Mouse (Mus musculus): ENCODE measurements around the gene Azgp1.
"Not testable (repeated sequence)": the region's sequence is repeated elsewhere in the genome, so short reads cannot be mapped to it uniquely, and the experiment has no call there.

Gene Azgp1

DNA sequence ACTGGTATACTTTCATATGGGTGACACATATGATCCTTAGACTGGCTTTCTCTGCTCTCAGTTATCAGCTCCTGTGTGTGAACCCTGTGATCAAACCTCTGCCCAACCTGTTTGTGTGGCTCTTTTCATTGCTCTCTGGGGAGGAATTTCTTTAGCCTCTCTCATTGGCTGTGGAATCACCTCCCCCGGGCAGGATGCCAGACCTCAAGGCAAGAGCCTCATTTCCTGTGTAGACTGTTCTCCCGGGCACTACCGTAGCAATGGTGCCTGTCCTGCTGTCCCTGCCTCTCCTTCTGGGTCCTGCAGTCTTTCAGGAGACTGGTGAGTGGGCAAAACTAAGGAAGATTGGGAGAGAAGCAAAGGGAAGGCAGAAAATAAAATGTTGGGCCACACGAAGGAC is at the start of gene Azgp1:
Azgp1 (plus strand) TSS at position 221 of the 400 bp plus-strand sequence.
- DNase-seq (ENCODE audit: low read depth, low spot score): no peak

DNA sequence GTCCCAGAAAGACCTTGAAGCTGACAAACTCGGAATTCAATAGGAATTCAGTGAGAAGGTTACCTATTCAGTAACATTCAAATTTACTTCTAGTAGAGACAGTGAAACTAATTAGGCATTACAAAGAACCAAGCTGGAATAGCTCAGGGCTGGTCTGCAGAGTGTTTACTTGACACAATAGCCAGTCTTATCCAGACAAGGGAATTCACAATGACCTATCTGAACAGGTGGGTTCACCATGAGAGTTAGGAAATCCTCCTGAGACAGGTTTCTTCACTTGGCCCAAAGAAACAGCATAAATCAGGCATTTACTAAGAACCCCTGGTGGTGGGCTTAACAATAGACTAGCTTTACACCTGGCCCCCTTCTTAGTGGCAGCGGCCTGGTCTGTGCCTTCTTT is 47.4 kb upstream of the Azgp1 start:
- DNase-seq (ENCODE audit: low read depth, low spot score): peak; percentile 98

DNA sequence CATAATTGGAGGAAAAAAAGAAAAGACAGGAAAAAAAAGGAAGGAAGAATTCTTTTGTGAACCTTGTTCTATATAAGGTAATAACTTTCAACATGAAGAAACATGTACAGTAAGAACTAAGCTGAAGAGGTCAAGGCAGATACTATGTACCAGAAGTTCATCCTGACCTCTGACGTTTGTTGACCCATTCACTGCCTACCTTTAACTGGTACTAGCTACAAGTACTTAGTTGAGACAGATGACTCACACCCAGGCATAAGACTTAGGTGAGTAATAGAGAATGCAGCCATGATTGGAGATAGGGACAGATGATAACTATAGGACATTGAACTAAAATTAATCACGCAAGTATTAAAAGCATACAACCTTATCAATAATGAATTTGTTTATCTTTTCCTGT is 44.8 kb upstream of the Azgp1 start:
- no peak for DNase-seq (ENCODE audit: low read depth, low spot score)

DNA sequence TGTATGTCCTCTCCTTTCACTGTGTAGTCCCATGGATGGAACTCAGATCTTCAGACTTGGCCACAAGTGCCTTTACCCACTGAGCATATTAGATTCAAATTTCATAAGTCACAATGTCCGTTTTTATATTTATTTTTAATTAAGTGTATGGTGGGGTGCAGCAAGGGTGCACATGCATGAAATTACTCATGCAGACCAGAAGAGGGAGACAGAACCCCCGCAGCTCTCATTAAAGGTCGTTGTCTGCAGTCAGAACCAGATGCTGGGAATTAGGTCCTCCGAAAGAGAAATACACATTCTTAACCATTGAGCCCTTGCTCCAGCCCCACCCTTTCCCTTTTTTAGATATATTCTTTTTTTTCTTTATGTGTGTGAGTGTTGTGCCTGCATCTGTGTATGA is 44.1 kb upstream of the Azgp1 start:
- peak; percentile 74 for DNase-seq (ENCODE audit: low read depth, low spot score)

DNA sequence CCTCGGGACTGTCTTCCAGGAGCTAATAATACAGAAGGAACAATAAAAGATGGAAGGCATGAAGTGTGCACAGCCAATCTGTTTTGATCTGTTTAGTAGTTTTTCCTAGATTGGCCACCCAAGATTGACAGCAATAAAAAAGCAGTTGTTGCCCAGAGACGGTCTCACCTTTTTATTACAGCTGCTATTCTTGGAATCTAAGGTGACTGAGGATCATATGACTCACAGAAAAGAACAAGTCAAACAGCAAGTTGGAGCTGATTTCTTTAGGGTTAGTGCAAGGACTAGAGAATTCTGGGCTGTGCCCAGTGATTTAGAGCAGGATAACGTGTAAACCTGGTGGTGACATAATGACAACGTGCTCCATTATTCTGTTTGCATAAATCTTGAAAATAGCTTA is 40.4 kb upstream of the Azgp1 start:
- no peak for DNase-seq (ENCODE audit: low read depth, low spot score)

DNA sequence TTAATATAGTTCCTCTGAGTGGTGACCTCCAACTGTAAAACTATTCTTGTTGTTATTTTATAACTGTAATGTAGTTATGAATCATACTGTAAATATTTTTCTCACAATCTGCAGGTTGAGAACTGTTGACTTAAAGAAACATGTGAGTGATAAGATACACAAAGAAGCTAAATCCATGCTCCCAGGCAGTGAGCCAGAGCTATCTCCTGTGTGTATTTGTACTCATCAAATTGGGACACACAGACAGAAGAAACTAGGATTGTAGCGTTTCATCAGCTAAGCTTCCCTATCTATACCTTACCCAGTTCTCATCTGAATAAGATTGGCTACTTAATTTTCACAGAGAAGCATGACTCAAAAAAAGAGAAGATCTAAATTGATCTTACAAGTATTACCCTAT is 38.2 kb upstream of the Azgp1 start:
- no peak for DNase-seq (ENCODE audit: low read depth, low spot score)

DNA sequence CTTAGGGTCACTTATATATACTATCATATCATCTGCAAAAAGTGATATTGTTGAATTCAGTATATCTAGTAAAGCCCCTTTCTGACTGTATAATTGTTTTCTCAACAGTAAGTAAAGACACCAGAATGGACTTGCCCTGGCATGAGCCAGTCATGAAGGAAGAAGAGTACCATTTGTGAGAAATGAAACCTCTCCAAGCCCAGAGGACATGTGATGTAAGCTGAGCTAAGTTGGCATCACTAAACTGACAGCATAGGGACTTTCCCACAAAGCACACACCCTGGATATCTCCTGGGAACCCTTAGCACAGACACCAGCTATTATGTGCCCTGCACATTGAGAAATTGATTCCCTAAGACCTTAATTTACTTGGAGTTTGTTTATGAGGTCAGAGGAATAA is 34.0 kb upstream of the Azgp1 start:
- DNase-seq (ENCODE audit: low read depth, low spot score): no peak

DNA sequence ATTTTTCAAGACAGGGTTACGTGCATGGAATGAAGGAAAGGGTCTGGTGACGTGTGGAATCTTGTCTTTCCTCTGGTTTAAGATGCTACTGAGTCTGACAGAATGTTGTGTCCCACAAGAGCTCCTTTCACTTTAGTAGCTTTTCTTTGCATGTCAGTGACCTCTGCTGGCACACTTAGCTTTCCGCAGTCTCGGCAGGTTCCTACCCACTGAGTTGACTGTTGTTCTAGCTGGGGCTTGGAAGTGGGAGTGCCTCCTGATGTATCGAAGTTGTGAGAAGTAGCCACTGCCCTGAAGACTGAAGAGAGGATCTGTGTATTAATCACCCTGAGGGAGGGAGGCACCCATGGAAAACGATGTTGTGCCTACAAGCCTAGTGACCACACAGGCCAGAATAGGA is 30.1 kb upstream of the Azgp1 start:
- DNase-seq (ENCODE audit: low read depth, low spot score): peak; percentile 54

DNA sequence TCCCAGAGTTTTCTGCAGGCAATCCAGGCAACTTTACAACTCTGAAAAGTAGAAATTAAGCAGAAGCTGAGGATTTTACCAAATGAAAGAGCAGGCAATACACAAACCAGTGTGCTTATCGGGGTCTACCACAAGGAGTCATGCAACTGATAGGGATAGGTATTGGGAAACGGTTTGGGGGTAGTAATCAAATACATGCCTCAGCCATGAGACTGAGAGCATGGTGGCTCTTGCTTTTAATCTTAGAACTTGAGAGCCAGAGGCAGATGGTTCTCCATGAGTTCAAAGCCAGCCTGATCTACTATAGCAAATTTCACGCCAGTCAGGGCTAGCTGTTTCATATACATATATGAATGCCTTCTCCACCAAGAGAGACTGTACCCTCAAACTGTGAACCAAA is 24.9 kb upstream of the Azgp1 start:
- DNase-seq (ENCODE audit: low read depth, low spot score): no peak

DNA sequence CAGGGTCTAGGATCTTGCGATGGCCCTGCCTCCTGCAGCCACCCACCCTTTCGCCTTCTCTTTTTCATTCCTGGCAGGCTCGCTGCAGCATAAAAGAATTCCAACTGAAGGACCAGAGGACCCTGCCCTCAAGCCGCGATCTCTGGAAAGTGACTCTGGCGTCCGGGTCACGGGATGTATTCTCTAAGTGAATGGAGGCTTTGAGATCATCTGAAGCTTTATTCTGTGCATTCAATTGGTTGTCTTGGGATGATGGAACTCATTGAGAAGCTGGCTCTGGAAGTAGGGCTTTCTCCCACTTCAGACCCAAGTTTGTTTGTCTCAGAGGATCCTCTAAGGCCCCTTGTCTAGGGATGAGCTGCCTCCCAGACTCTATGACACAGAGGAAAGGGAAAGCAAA is 18.4 kb upstream of the Azgp1 start, which contains the start of gene Gjc3:
Gjc3 (minus strand) TSS at position 154 of the 400 bp plus-strand sequence.
- no peak for DNase-seq (ENCODE audit: low read depth, low spot score)

DNA sequence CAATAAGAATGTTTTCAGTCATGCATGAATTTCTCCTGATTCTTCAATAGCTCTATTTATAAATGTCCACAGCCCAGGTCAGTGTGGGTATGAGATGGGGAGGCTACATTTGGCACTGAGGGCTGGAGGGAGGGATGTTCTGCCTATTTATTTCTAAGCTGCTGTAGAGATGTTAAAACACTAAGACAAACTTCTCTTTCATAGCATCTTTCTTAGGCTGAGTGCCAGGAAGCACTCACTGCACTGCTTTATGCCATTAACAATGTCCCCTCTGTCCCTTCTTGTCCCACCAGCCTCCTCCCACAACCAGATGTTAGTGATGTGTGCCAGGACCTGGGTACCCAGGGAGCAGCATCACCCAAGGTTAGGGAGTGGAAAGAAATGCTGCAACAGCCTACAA is 14.8 kb upstream of the Azgp1 start:
- no peak for DNase-seq (ENCODE audit: low read depth, low spot score)

DNA sequence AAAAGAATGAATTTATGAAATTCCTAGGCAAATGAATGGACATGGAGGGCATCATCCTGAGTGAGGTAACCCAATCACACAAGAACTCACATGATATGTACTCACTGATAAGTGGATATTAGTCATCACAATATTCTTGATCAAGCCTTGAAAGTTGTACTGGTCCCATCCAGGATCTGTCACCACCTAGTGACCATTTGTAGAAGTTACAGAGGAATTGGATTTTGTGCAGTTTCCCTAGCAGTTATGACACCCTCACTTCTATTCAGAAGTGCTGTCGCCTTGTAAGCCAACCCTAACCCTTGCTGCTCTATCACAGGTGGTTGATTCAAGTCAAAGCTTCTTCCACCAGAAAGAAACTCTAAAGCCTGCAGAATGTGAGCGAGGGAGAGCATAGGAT is 8.2 kb upstream of the Azgp1 start:
- DNase-seq (ENCODE audit: low read depth, low spot score): peak; percentile 31

DNA sequence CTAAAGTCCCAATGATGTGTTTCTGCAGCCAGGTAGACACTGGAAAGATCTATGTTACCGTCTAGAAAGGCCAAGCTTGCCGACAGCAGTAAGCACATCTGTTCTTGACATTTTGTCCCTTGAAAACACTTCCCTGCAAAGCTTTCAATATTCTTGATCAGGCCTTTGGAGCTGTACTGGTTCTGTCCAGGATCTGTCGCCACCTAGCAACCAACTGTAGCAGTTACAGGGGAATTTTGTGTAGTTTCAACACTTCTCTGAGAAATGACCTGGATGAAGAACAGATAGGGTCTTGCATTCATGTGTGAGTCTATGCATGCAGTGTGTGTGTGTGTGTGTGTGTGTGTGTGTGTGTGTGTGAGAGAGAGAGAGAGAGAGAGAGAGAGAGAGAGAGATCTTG is 7.6 kb upstream of the Azgp1 start:
- peak; percentile 37 for DNase-seq (ENCODE audit: low read depth, low spot score)

DNA sequence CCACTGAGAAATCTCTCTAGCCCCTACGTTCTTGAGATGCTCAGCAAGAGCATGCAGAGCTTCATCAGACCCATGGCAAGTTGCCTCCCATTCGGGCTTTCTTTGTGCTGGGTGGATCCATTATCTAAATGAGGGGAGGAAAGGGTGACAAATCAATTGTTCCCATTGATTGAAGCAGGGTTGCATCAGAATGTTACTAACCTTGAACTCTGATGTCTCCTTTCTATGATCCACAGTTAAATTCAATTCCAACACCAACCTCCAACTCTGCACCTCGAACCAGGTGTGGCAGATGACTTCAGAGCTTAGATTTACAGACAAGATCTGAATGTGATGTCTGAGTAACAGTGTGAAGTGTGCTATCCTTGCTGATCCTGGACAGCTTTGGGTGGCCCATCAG is 6.6 kb upstream of the Azgp1 start:
- no peak for DNase-seq (ENCODE audit: low read depth, low spot score)

DNA sequence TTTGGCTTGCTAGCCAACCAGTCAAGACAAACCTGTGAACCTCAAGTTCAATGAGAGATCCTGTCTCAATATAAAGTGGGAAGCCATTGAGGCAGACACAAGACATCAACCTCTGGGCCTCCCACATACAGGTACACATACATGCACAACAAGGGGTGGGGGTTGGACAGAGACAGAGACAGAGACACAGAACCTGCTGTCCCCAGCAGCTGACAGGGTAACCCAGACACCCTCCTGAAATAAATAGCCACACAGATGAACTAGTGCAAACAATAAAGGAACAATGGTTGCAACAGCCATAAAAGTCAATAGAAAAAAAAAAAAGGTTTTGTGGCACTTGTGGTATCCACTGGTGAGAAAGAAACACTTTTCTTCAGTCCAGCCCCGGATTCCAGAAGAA is 5.9 kb upstream of the Azgp1 start:
- DNase-seq (ENCODE audit: low read depth, low spot score): no peak

DNA sequence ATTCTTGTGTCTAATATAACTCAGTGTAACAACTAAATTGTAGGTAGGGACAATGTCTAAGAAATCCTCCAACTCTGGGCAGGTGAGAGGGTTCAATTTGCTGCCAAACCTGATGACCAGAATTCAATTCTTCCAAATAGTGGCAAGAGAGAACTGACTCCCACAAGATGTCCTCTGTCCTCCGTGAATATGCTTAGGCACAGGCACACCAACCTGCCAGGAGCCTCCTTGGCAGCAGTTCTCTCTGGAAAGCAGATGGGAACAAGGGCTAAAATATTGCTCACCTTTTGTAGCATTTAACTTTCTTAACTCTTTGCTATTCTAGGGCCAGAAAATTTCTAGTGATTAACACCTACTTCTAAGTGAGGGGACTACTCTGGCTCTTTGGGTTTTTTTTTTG is 4.0 kb upstream of the Azgp1 start:
- DNase-seq (ENCODE audit: low read depth, low spot score): no peak

DNA sequence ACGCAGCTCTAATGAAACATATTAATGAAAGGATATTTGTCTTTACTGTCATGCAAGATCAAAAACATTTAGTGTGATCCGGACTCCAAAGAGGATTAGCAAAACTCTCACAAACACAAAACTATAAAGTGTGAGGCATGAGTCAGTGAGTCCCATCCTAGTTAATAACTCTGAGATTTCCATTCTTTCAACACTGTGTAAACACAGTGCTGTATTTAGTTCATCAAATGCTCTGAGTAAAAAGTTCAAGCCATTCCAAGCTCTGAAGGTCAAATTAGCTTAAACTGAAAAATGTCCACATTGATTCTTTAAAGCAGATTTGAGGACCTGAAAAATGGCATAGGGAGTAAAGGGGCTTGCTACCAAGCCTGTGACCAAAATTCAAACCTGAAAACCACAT is 2.2 kb upstream of the Azgp1 start:
- DNase-seq (ENCODE audit: low read depth, low spot score): no peak

DNA sequence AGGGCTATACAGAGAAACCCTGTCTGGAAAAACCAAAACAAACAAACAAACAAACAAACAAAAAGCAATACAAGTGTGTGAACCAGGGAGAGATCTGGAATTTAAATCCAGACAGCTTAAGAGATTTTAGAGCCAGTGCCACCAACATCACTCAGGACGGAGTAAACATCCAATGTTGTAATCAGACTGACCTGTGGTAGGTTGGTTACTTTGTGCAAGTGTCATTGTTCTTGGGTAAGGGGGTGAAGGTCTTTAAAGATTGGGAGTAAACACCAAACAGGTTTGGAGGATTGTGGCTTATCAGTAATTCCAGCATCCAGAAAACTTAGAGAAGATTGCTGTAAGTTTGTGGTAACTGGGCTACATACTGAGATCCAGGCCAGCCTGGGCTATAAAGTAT is 5.0 kb downstream of the Azgp1 start:
- no peak for DNase-seq (ENCODE audit: low read depth, low spot score)

DNA sequence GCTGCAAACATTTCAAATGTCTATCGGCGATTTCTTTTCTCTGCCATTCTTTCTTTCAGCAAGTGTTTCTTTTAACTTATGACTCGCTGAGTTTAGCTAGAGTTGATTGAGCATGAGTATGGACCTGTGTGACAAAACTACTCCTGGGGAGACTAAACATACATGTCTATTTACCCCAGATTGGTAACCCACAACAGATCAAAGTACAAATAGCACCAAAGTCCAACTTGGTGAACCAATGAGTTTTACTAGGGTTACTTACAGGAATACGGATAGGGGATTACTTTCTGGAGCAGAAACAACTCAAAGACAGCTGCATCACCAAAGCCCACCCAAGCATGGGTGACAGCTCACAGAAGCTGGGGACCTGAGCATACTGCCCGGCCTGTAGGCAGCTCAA is 28.1 kb downstream of the Azgp1 start:
- no peak for DNase-seq (ENCODE audit: low read depth, low spot score)

DNA sequence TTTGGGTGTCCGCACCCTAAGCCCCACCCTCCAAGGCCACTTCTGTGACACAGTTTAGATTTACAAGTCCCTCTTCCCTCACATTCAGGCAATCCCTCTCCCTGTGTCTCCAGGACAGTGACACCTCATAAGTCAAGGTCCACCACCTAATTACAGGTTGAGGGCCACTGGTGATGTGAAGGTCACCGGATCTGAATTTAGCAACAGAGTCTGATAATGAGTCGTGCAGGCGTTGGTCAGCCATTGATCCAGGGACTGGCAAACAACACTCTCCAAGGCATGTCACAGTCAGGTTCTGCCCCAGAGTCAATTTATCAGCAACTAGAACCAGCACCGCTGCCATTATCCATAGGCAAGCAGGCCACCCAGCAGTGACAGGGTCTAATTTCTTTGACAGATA is 31.1 kb downstream of the Azgp1 start:
- no peak for DNase-seq (ENCODE audit: low read depth, low spot score)

DNA sequence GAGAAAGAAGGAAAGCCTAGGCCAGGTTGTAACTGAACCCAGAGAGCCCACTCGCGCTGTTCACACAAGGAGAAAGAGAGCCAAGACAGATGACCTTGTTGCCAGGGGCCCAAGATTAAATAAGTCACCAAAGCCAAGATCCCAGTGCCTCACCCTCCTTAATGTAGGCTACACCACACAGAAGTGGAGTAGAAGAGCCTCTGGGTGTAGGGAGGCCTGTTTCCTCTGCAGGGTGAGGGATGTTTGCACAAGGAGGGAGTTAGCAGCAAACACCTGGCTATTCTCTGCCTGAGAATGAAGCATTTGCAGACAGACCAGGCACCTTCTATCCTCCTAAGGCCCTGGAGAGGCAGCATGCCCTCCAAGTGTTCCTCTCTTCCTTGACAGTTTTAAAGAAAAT is 35.2 kb downstream of the Azgp1 start:
- DNase-seq (ENCODE audit: low read depth, low spot score): no peak

DNA sequence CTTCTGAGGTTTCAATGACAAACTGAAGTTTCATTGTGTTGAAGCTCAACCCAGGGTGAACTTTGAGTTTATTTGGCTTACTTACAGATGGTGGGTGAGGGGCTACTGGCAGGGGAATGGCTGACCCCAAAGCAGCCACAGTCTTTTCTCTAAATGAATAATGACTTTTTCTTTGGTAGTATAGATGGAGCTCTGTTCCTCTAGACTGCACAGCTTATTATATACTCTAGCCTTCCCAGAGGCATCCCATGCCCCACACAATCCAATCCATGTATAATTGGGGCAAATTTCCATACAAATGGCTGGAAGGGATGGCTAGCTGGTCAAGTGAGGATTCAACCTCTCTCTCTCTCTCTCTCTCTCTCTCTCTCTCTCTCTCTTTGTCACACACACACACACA is 35.7 kb downstream of the Azgp1 start:
- DNase-seq (ENCODE audit: low read depth, low spot score): no peak

DNA sequence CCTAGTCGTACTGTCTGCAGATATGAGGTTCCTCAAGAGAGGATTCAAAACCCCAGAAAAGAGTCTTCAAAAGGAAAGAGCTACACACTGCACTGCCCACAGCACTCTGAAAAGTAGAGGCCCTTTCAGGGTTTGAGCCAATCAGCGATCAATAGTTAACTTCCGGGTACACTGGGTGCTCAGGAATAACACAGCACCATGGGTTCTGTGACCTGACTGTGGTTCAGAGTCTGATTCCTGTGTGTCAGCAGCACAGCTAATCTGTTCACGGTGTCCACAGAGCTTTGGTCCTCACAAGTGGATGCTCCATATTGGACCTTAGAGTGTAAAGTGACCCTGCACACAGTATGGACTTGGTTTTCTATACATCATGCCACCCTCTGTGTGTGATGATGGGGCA is 38.3 kb downstream of the Azgp1 start:
- DNase-seq (ENCODE audit: low read depth, low spot score): not testable (repeated sequence)

DNA sequence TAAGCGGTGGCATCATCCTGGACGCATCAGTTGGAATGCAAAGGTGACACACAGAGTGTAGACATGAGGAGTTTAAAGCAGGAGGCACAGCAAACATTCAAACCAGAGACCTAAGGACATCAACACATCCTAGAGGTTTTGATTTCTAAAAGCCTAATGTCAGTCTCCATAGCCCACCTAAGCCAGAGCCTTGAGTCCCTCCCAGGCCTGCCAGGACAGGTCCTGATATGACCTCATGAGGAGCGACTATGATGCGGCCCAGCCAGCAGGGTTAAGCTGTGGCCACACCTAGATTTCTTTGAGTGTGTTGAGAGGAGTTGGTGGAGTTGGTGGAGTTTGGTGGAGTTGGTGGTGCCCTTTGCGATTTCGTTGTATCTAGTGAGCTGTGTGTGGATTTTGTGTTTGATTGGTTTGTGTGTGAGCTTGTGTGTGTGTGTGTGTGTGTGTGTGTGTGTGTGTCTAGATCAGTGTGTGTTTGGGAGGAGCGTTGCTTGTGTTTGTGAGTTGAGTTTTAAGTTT is 39.7 kb downstream of the Azgp1 start, which contains the start of the genes Smok3a and Smok3b:
Smok3a (plus strand) TSS at position 301 of the 519 bp plus-strand sequence.
Smok3b (plus strand) TSS at position 469 of the 519 bp plus-strand sequence.
- not testable (repeated sequence) for DNase-seq (ENCODE audit: low read depth, low spot score)
